Mouse (Mus musculus): Measurements from ENCODE around the gene Taf13.
"Not testable (repeated sequence)": the region's sequence is repeated elsewhere in the genome, so short reads cannot be mapped to it uniquely, and the experiment has no call there.

The Taf13 gene

DNA sequence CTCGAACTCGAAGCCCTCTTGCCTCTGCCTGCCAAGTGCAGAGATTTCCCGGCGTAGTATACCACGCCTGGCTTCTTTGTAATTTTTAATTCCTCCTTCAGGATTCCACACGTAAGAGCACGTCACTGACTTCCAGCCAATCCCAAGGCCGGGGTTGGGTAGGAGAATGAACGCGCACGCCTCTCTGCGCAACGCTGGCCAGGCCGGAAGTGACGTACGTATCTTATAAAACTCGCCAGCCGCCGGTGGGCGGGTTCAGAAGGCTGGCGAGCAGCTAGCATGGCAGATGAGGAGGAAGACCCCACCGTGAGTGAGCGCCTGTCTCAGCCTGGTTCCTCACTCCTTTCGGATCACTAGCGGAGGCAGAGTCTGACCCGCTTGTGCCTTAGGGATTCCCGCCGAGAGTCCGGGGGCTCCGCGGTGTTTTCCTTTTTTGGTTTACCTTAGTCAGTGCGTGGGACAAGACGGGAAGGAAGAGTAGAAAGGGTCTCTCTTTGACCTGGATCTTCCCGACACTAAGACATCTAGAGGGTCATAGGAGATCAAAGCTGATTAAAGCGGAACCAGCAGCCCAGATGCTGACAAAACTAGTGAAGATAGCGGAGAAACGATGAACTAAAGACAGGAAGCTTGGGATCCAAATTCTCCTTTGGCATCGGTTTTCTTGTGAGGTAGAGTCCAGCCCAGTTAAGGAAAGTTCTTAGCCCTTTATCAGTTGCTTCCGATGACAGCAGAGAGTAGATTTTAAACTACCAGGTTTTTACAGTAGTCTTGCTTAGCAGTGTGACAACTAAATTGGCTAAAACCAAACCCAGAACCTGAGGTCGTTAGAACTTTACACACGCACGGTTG, at the start of gene Taf13:
Gene Taf13 (plus strand): TSS at position 256 of the 852 bp plus-strand sequence.
- CTCF ChIA-PET: interaction anchor here (1.2 to 1.7 kb wide), 2 partner anchors 9 to 12 kb away, joined by 4 to 5 read pairs; no protein-coding TSS in a partner anchor

GRCm38 (mm10) chr3:108523415-108523814, 48.1 kb upstream of the Taf13 start:
- CTCF ChIA-PET: no interaction called here

DNA sequence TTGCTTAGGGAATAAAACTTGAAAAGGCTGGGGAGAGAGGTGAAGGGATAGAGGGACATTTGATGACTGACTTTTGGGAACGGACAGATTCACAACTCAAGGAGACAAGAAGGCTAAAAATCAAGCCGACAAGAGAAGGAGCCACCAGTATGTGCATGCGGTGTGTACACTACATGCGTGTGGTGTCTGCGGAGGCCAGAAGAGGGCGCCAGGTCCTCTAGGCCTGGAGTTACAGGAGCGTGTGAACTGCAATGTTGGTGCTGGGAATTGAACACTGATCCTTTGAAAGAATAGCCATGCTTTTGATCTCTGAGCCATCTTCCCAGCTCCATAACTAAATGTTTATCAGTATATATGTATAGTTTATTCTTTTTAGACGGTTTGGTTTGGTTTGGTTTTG, 43.0 kb upstream of the Taf13 start:
- CTCF ChIA-PET: no interaction called here

GRCm38 (mm10) chr3:108533114-108533885, 38.2 kb upstream of the Taf13 start:
- CTCF ChIA-PET: no interaction called here

DNA sequence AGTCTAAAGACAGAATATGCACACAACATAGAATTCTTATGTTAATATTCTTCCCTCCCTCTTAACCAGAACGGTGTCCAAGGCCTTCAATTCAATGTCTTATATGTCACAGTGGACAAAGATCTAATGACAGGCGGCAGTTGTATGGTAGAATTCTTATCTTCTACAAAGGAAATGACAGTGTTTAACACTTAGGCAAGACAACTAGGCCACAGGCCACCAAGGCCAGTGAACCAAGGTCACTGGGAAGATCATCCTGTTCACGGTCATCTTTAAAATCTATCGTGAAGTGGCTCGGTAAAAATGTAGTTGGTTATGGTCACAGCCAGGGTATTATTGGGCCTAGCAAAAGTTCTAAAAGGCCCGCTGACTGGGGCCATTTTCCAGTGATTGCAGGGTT, 37.5 kb upstream of the Taf13 start, which contains the start of gene 1700013F07Rik:
Gene 1700013F07Rik (plus strand): TSS at position 200 of the 400 bp plus-strand sequence.
- CTCF ChIA-PET: no interaction called here

DNA sequence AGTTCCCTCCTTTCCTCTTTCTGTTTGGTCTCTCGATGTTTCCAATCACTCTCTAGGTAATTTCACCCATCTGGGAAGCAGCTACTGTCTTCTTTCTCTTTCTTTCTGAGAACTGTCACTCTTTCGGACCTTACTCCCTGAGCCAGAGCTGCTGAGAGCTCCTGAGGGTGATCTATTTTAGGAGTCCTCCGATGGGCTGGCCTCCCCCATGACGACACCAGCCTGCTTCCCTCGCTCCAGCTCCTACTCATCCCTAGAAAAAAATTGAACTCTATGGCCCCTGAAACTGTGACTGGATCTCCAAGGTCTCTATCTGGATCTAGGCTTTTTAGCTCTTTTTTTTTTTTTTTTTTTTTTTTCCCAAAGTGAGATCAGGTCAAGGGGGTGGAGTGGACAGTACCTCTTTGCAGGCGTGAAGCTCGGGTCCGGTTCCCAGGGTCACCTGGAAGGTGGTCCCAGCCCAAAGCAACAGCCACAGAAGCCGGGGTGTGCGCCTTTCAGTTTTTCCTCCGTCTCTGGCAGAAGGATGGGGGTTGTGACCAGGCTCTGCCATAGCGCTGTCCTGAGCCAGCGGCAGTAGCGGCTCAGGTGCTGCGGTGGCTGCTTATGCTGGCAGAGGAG, 35.5 kb upstream of the Taf13 start:
- CTCF ChIA-PET: interaction anchor here (0.6 kb wide), 1 partner anchor 265 kb away, joined by 3 read pairs; no protein-coding TSS in a partner anchor

GRCm38 (mm10) chr3:108536517-108537260, 34.8 kb upstream of the Taf13 start, which contains the start of gene 5330417C22Rik:
Gene 5330417C22Rik, minus strand, starts transcription at chr3:108536536.
- CTCF ChIA-PET: no interaction called here

- CTCF ChIA-PET: no interaction called here
These were observed 34.2 kb upstream of the Taf13 start for GRCm38 (mm10) chr3:108537303-108537702.

DNA sequence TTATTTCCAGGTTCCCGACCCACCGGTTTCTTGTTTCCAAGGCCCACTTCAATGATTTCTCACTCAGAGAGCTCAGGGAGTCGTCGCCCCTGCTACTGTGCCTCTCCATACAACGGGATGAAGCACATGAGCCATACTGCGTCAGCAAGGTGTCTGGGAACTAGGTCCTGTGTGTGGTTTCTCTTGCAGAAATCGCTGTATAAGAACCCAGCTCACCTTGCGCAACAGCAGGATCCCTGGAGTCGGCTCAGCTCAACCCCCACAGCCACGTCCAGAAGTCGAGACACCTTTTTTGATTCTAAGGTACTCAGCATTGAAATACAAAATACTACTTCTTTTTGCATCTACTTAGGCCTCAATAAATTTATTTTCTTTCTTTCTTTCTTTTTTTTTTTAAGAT, 29.2 kb upstream of the Taf13 start:
- CTCF ChIA-PET: no interaction called here

- CTCF ChIA-PET: interaction anchor here (0.7 kb wide), 1 partner anchor 36 kb away, joined by 3 read pairs; no protein-coding TSS in a partner anchor
These were observed 17.4 kb upstream of the Taf13 start for GRCm38 (mm10) chr3:108554111-108554561.

- CTCF ChIA-PET: no interaction called here
These were observed 16.7 kb upstream of the Taf13 start for GRCm38 (mm10) chr3:108554587-108555312.

- CTCF ChIA-PET: interaction anchor here (0.6 kb wide), 1 partner anchor 327 kb away, joined by 6 read pairs; no protein-coding TSS in a partner anchor
These were observed 13.6 kb upstream of the Taf13 start for GRCm38 (mm10) chr3:108557888-108558287.

DNA sequence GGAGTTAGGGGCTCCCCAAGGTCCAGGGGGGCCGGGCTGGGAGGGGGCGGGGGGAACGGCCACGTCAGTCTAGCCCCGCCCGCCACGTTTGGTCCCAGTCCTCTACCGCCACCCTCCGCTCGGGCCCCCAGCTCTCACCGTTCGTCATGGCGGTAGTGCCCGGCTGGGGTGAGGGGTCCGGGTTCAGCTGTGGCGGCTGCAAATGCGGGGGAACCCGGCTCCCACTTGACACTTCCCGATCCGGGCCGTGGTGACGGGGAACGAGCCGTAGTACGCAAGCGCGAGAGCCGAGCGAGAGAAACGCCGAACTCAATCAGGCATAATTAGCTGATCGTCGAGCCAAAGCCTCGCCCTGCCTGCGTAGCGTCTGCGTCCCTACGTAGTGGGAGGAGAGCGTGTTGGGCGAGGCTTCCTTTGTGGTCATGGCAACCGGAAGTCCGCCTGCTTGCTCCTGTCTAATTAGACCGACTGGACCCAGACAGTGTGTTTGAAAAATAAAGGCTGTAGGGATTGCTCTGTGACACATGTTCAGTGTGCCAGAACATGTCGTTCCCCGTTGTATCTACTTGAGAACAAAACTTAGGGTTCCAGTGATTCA, 9.3 kb upstream of the Taf13 start, which contains the start of gene Tmem167b:
Gene Tmem167b (minus strand): TSS at position 334 of the 598 bp plus-strand sequence.
- CTCF ChIA-PET: no interaction called here

- CTCF ChIA-PET: interaction anchor here (1.2 kb wide), 1 partner anchor 9 kb away, joined by 5 read pairs; the partner anchor contains the start of gene Taf13
These were observed 8.7 kb upstream of the Taf13 start for GRCm38 (mm10) chr3:108562777-108563271.

GRCm38 (mm10) chr3:108563309-108563708, 8.2 kb upstream of the Taf13 start:
- CTCF ChIA-PET: interaction anchor here (1.2 kb wide), 1 partner anchor 8 kb away, joined by 5 read pairs; the partner anchor contains the start of gene Taf13

DNA sequence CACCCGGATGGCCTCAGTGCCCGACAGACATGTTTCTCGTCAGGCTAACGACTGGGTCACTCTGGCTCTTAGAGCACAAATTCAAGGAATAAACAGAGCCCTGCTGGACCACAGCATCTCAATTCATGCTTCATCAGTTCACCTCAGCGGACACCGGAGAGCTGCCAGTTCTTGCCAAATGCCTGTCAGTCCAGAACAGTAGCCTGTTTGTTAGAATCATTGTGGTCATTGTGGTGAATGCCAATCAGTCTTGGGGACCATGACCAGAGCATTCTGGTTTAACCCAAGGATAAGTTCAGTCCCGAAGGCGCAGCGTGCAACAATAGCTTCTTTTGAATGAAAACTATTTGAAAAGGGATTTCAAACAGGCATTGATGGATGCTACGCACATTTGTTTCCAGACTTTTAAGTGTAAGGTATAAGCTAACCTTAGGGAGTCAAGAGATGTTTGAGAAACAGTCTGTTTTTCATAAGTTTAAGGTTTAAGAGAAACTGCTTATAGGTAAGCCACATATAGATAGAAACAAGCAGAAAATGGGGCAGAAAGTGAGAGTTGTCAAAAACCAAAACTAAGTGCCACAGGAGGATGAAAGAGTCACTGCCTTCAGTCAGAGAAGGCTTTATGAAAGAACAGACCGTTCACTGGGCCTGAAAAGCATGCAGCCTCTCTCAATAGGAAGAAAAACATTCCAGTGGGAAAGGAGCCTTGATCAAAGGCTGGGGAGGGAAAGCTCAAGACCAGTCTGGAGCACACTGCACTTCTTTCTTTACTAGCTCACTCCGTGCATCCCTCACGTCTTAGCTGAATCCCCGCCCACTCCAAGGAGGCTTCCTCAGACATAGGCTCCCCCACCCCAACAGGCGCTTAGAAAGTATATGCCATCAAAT, 3.3 kb upstream of the Taf13 start:
- CTCF ChIA-PET: no interaction called here

DNA sequence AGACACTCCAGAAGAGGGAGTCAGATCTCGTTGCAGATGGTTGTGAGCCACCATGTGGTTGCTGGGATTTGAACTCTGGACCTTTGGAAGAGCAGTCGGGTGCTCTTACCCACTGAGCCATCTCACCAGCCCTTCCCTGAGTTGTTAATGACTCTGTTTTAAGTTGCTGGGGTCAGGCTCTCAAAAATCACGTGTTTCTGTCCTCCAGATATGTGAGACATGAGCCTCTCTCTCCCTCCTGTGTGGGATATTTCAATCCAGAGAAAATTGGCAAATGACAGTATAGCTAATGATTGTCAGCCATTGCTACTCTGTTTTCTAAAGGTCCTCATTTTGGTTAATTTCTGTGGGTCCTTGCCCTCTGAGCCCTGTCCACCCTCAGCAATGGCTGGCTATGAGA, 1.9 kb upstream of the Taf13 start:
- CTCF ChIA-PET: not testable (repeated sequence)

DNA sequence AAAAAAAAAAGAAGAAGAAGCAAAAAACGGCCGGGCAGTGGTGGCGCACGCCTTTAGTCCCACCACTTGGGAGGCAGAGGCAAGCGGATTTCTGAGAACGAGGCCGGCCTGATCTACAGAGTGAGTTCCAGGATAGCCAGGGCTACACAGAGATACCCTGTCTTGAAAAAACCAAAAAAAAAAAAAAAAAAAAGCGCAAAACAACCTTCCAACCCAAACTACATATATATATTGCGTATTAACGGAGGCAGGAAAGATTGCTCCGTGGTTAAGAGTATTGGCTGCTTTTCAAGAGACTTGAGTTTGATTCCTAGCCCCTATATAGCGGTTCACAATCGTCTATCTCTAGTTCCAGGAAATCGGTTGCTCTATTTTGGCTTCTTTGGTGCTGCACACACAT, 685 bp upstream of the Taf13 start:
- CTCF ChIA-PET: interaction anchor here (1.7 kb wide), 1 partner anchor 8 kb away, joined by 5 read pairs; no protein-coding TSS in a partner anchor

Measured in spleen, embryonic (tissue).